Mouse (Mus musculus) ES-E14 (cell line): ENCODE results near the gene Ccdc175. TPM values are rescaled to one million over a fixed set of nuclear protein-coding genes. Genes with fewer than 3 reads are reported as not detected.

Experiments used
- DNase-seq: peaks from one replicate; pipeline ENCODE4 v3.0.0-alpha.2; 2013; ENCODE audit warnings: low read depth, low spot score
- H3K27ac ChIP-seq: 2 replicates; pipeline ENCODE4 v1.5.1; 2012; ENCODE audit warnings: low read depth, mild to moderate bottlenecking, low read length, moderate library complexity, mixed read lengths; ENCODE audit not compliant: poor library complexity, insufficient read depth, severe bottlenecking
- H3K36me3 ChIP-seq: 2 replicates; pipeline ENCODE4 v1.6.1; 2012; ENCODE audit warnings: mild to moderate bottlenecking, low read length, moderate library complexity, mixed read lengths; ENCODE audit not compliant: control insufficient read depth, poor library complexity, insufficient read depth, severe bottlenecking
- H3K4me1 ChIP-seq, 2 experiments: fragments of 150-350 bp in 1 of 2; sonication (generic) in 1 of 2; 2 replicates each; pipeline ENCODE4 v1.6.1; 2012; ENCODE audit warnings: low read length in 2 of 2, mild to moderate bottlenecking in 1 of 2, mixed read lengths in 1 of 2; ENCODE audit not compliant: control insufficient read depth in 2 of 2, insufficient read depth in 2 of 2, poor library complexity in 1 of 2
- H3K4me3 ChIP-seq, 2 experiments: fragments of 150-350 bp in 1 of 2; sonication (generic) in 1 of 2; 2 replicates each; pipeline ENCODE4 v1.5.1; 2012; ENCODE audit warnings: low read length in 2 of 2, low read depth in 1 of 2, mild to moderate bottlenecking in 1 of 2, mixed read lengths in 1 of 2; ENCODE audit not compliant: insufficient read depth in 1 of 2, poor library complexity in 1 of 2, severe bottlenecking in 1 of 2
- H3K9ac ChIP-seq: 2 replicates; pipeline ENCODE4 v1.6.1; 2012; ENCODE audit warnings: low read depth, mild to moderate bottlenecking, low read length, mixed read lengths; ENCODE audit not compliant: poor library complexity, insufficient read depth, severe bottlenecking
- H3K9me3 ChIP-seq: fragments of 150-350 bp; sonication (generic); 2 replicates; pipeline ENCODE4 v1.6.1; 2012; ENCODE audit warnings: low read depth, mild to moderate bottlenecking, low read length; ENCODE audit not compliant: control insufficient read depth, insufficient read depth
- CHD2 ChIP-seq: IDR thresholded peaks from 2 replicates; pipeline ENCODE4 v1.6.1; 2014; ENCODE audit warnings: mild to moderate bottlenecking, low read depth, low read length, inconsistent platforms
- HCFC1 ChIP-seq: IDR thresholded peaks from 2 replicates; pipeline ENCODE4 v1.6.1; 2012; ENCODE audit warnings: low read length, inconsistent platforms, borderline replicate concordance; ENCODE audit not compliant: insufficient read depth
- MAFK ChIP-seq: IDR thresholded peaks from 2 replicates; pipeline ENCODE4 v1.6.1; 2014; ENCODE audit warnings: mild to moderate bottlenecking, low read depth, low read length, inconsistent platforms; ENCODE audit not compliant: insufficient read depth
- ZC3H11A ChIP-seq: IDR thresholded peaks from 2 replicates; pipeline ENCODE4 v1.6.1; 2012; ENCODE audit warnings: low read depth, mild to moderate bottlenecking, inconsistent platforms, low read length, borderline replicate concordance
- ZNF384 ChIP-seq: IDR thresholded peaks from 2 replicates; pipeline ENCODE4 v1.6.1; 2012; ENCODE audit warnings: low read depth, low read length, inconsistent platforms
- in situ Hi-C, 2 experiments: fragments of 600-800 bp; cut with MboI; formaldehyde crosslinking; loops; one replicate each; pipeline ENCODE4 v1.15.1; 2025; ENCODE audit warnings: low sequenced_read_pairs in 2 of 2, inconsistent platforms in 1 of 2; ENCODE audit not compliant: unreplicated experiment in 2 of 2
- total RNA-seq: library from RNA; depleted of rRNA; stranded (reverse); fragments of 300-350 nt; gene quantifications from 2 replicates; pipeline ENCODE4 v1.2.3, GENCODE M21; 2012

Gene Ccdc175
- total RNA-seq, 1 experiment: 0.09 TPM

DNA sequence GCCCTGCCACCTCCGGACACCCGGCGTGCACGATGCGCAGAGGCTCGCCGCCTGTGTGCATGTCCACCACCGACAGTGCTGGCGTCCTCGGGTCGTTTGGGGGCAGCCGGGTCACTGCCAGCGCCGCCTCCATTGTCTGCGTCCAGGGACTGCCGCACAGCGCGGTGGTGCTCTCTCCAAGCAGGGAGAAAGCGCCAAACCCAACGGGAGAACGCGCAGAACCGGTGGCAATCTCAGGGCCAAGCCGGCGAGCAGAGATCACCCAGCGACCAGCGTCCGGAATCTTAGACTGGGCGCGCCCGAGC, 99.9 kb downstream of the Ccdc175 start:
- Histone ChIP-seq H3K36me3 (no peaks in the 10 kb centered on the region; the same call in 1 of the 2 replicates), H3K4me3 (peak overlapping the region; percentile 91 to 95), H3K9ac (peak overlapping the region; percentile 84), H3K9me3 (no peaks in the 10 kb centered on the region), H3K27ac (peak overlapping the region; percentile 15; the same call in 1 of the 2 replicates), H3K4me1 (peaks cover 3 to 5% of the 10 kb centered on the region in 2 experiments; a peak in 1 of 4 replicates)
- no peak for TF ChIP-seq HCFC1
- DNase-seq: no peak
- in situ Hi-C loops: no loop called here

DNA sequence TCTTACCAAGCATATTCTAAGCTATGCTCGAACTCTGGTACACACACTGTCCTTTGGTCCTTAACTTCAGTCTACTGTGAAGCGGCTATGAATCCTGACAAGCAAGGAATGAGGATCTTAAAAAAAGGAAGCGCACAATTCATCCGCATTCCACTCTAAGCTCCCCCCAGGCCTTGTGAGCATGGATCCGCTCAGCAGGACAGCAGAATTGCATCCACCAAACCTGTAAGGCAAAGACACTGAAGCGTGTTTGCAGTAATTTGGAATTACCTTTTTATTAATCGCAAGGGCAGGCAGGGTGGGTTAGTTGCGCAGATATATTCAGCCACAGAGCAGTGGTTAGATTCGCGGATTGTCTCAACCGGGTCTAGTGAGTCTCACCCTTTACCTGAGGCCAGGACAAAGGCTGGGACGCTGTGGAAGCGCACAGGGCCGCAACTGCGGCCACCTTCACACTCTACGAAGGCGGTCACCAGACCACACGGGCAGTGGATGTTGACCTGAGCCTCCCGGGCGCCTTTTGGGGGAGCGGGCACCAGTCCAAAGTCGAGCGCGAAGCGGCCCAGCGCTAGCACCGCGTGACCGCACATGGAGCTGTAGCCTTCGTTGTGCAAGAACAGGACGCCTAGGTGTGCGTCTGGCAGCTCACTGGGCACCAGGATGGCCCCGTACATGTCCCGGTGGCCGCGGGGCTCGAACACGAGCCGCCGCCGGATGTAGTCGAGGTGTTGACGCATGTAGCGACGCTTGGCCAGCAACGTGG, 100.4 kb downstream of the Ccdc175 start:
- Histone ChIP-seq H3K36me3 (no peaks in the 10 kb centered on the region), H3K4me1 (peaks cover 3 to 5% of the 10 kb centered on the region in 2 experiments; a peak in 1 of 4 replicates), H3K27ac (0 out of 2 replicates have a peak overlapping the region, but pooled peaks have one; percentile 1), H3K9ac (peak overlapping the region; percentile 84), H3K9me3 (no peaks in the 10 kb centered on the region), H3K4me3 (peak overlapping the region; percentile 91 to 95)
- in situ Hi-C loops: no loop called here
- DNase-seq: no peak
- TF ChIP-seq ZC3H11A (no peak), HCFC1 (no peak), CHD2 (no peak), MAFK (no peak), ZNF384 (no peak)

DNA sequence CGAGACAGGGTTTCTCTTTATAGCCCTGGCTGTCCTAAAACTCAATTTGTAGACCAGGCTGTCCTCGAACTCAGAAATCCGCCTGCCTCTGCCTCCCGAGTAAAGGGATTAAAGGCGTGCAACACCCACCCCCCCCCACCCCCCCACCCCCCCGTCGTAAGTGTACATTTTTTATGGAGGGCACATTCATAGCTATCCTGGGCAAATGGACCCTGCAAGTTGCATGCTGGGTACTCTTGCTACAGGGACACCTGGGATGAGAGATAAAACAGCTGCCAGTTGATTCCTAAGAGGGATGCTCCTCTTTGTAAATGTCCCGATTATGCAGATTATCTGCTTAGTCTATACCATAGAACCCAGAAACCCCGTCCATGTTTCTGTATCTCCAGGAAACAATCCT, 101.6 kb downstream of the Ccdc175 start:
- DNase-seq: no peak
- in situ Hi-C loops: no loop called here

DNA sequence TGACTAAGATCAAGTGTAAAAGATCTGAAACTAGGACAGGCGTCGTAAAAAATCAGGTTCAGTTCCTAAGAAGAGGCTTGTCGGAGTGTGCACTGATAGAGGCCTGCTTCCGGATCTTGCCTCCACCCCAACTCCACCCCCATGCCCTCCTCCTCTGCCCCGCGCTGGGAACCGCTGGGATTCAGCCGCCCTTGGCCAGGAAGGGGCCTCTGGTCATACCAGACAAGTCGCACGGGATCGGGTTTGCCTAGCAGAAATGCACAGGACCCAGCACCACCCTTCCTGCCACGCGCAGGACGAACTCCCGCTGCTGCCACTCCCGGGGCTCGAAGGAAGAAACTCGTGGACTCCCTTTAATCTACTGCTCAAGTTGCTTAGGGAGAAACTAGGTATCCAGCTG, 102.5 kb downstream of the Ccdc175 start:
- H3K9me3 ChIP-seq: no peaks in the 10 kb centered on the region
- no peaks in the 10 kb centered on the region for H3K36me3 ChIP-seq
- in situ Hi-C loops: no loop called here
- TF ChIP-seq HCFC1 (no peak), CHD2 (no peak), ZC3H11A (no peak), ZNF384 (no peak), MAFK (no peak)
- peak overlapping the region; percentile 18 to 44; a peak in 3 of 4 replicates for H3K4me3 ChIP-seq
- H3K27ac ChIP-seq: peak overlapping the region; percentile 64
- peaks cover 3 to 5% of the 10 kb centered on the region in 2 experiments; a peak in 1 of 4 replicates for H3K4me1 ChIP-seq
- no peak for DNase-seq
- H3K9ac ChIP-seq: peak overlapping the region; percentile 41; the same call in 1 of the 2 replicates

More for the DNA sequence above, 101.6 kb downstream of the Ccdc175 start:
- H3K4me1 ChIP-seq: peaks cover 3 to 5% of the 10 kb centered on the region in 2 experiments; a peak in 1 of 4 replicates
- H3K9ac ChIP-seq: no peak overlapping the region
- H3K27ac ChIP-seq: no peak overlapping the region
- H3K4me3 ChIP-seq: no peak overlapping the region
- no peaks in the 10 kb centered on the region for H3K36me3 ChIP-seq
- TF ChIP-seq ZNF384: no peak
- TF ChIP-seq MAFK: no peak
- no peak for TF ChIP-seq ZC3H11A
- no peak for TF ChIP-seq CHD2
- no peak for TF ChIP-seq HCFC1
- H3K9me3 ChIP-seq: no peaks in the 10 kb centered on the region

DNA sequence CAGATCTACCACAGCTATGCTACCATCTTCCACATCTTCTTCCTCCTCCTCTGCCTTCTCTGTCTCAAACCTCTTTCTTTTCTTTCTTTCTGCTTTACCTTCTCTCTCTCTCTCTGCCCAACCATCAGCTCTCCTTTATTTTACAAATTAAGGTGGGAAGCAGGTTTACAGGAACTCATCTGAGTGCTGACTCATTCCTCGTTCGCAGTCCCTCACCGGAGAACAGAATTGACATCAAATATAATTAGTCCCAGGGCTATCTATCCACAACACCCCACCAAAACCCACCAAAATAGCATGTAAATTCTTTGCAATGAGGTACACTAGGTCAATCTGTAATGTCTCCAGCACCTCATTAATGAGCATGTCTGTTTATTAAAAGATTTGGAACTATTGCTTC, 102.9 kb downstream of the Ccdc175 start:
- Histone ChIP-seq H3K27ac (peak overlapping the region; percentile 64; the same call in 1 of the 2 replicates), H3K9ac (peak overlapping the region; percentile 41; the same call in 1 of the 2 replicates), H3K4me1 (peaks cover 3 to 5% of the 10 kb centered on the region in 2 experiments; a peak in 1 of 4 replicates), H3K36me3 (no peaks in the 10 kb centered on the region), H3K4me3 (peak overlapping the region; percentile 18 to 44; a peak in 2 of 4 replicates), H3K9me3 (no peaks in the 10 kb centered on the region)
- no peak for DNase-seq
- in situ Hi-C loops: no loop called here
- TF ChIP-seq ZNF384 (no peak), MAFK (peak; percentile 73)
